Mouse (Mus musculus): Measurements from ENCODE around the gene Pmel. TPM values are rescaled to one million over a fixed set of nuclear protein-coding genes. Genes with fewer than 3 reads are reported as not detected.

The Pmel gene
- polyA plus RNA-seq, 1 experiment from 2014 or later: 4.7 TPM

Other genes starting within 250 kb of the Pmel start
- 62.4 and 63.7 TPM in 2 replicates for gene Smarcc2, start 244.9 kb upstream of the Pmel start, polyA plus RNA-seq (2014; fragmentation: Nextera tagmentation; extraction: Ambion mirVana)
- 1,060 and 1,246 TPM in 2 replicates for gene Myl6, start 210.1 kb upstream of the Pmel start, polyA plus RNA-seq (2014; fragmentation: Nextera tagmentation; extraction: Ambion mirVana)
- 5.0 and 5.5 TPM in 2 replicates for gene Myl6b, start 205.5 kb upstream of the Pmel start, polyA plus RNA-seq (2014; fragmentation: Nextera tagmentation; extraction: Ambion mirVana)
- 17.3 and 17.8 TPM in 2 replicates for gene Esyt1, start 178.3 kb upstream of the Pmel start, polyA plus RNA-seq (2014; fragmentation: Nextera tagmentation; extraction: Ambion mirVana)
- gene Zc3h10, start 156.4 kb upstream of the Pmel start, polyA plus RNA-seq (2014; fragmentation: Nextera tagmentation; extraction: Ambion mirVana): 7.3 and 8.2 TPM in 2 replicates
- 2,755 and 3,168 TPM in 2 replicates for gene Rpl41, start 154.9 kb upstream of the Pmel start, polyA plus RNA-seq (2014; fragmentation: Nextera tagmentation; extraction: Ambion mirVana)
- gene Pa2g4, start 138.2 kb upstream of the Pmel start, polyA plus RNA-seq (2014; fragmentation: Nextera tagmentation; extraction: Ambion mirVana): 123 TPM in 2 replicates
- 2.9 and 3.5 TPM in 2 replicates for gene Erbb3, start 114.5 kb upstream of the Pmel start, polyA plus RNA-seq (2014; fragmentation: Nextera tagmentation; extraction: Ambion mirVana)
- 540 and 605 TPM in 2 replicates for gene Rps26, start 77.4 kb upstream of the Pmel start, polyA plus RNA-seq (2014; fragmentation: Nextera tagmentation; extraction: Ambion mirVana)
- 1.5 and 1.8 TPM in 2 replicates for gene Ikzf4, start 58.2 kb upstream of the Pmel start, polyA plus RNA-seq (2014; fragmentation: Nextera tagmentation; extraction: Ambion mirVana)
- gene Suox, start 30.1 kb upstream of the Pmel start, polyA plus RNA-seq (2014; fragmentation: Nextera tagmentation; extraction: Ambion mirVana): 9.9 and 11.4 TPM in 2 replicates
- 56.7 and 58.3 TPM in 2 replicates for gene Rab5b, start 7.9 kb upstream of the Pmel start, polyA plus RNA-seq (2014; fragmentation: Nextera tagmentation; extraction: Ambion mirVana)
- gene Cdk2, start 836 bp downstream of the Pmel start, polyA plus RNA-seq (2014; fragmentation: Nextera tagmentation; extraction: Ambion mirVana): 89.2 and 90.3 TPM in 2 replicates
- 5.4 and 7.1 TPM in 2 replicates for gene Dgka, start 40.7 kb downstream of the Pmel start, polyA plus RNA-seq (2014; fragmentation: Nextera tagmentation; extraction: Ambion mirVana)
- 16.0 and 18.3 TPM in 2 replicates for gene Pym1, start 43.7 kb downstream of the Pmel start, polyA plus RNA-seq (2014; fragmentation: Nextera tagmentation; extraction: Ambion mirVana)
- gene Mmp19, start 86.7 kb downstream of the Pmel start, polyA plus RNA-seq (2014; fragmentation: Nextera tagmentation; extraction: Ambion mirVana): 1.1 and 1.8 TPM in 2 replicates
- gene Dnajc14, start 99.9 kb downstream of the Pmel start, polyA plus RNA-seq (2014; fragmentation: Nextera tagmentation; extraction: Ambion mirVana): 28.2 and 31.0 TPM in 2 replicates
- 16.6 and 18.2 TPM in 2 replicates for gene Tmem198b, start 100.2 kb downstream of the Pmel start, polyA plus RNA-seq (2014; fragmentation: Nextera tagmentation; extraction: Ambion mirVana)
- gene Sarnp, start 113.1 kb downstream of the Pmel start, polyA plus RNA-seq (2014; fragmentation: Nextera tagmentation; extraction: Ambion mirVana): 157 and 168 TPM in 2 replicates
- gene Ormdl2, start 117.5 kb downstream of the Pmel start, polyA plus RNA-seq (2014; fragmentation: Nextera tagmentation; extraction: Ambion mirVana): 41.4 and 46.1 TPM in 2 replicates
- gene Gdf11, start 187.5 kb downstream of the Pmel start, polyA plus RNA-seq (2014; fragmentation: Nextera tagmentation; extraction: Ambion mirVana): 2.3 and 3.4 TPM in 2 replicates
- 363 and 394 TPM in 2 replicates for gene Cd63, start 196.8 kb downstream of the Pmel start, polyA plus RNA-seq (2014; fragmentation: Nextera tagmentation; extraction: Ambion mirVana)
- 7.7 and 11.5 TPM in 2 replicates for gene Rdh5, start 218.7 kb downstream of the Pmel start, polyA plus RNA-seq (2014; fragmentation: Nextera tagmentation; extraction: Ambion mirVana)
- gene Bloc1s1, start 219.8 kb downstream of the Pmel start, polyA plus RNA-seq (2014; fragmentation: Nextera tagmentation; extraction: Ambion mirVana): 239 and 251 TPM in 2 replicates
- gene Itga7, start 229.6 kb downstream of the Pmel start, polyA plus RNA-seq (2014; fragmentation: Nextera tagmentation; extraction: Ambion mirVana): 3.7 and 3.9 TPM in 2 replicates

Measured in heart, embryonic 14.5 days (tissue).